Mouse (Mus musculus): ENCODE data around the gene Pla2g2e. TPM values are rescaled to one million over a fixed set of nuclear protein-coding genes. Genes with fewer than 3 reads are reported as not detected.

Pla2g2e gene
- total RNA-seq, 1 experiment from 2014 or later, result not detected

- no peak for ATAC-seq (replicated peaks in 1 of 2; ENCODE audit: insufficient read depth in 1 of 2, low FRiP score in 2 of 2, low TSS enrichment in 1 of 2, low read depth in 1 of 2, poor library complexity in 2 of 2, severe bottlenecking in 2 of 2)
Measured at GRCm38 (mm10) chr4:138925561-138925960, 47.8 kb downstream of the Pla2g2e start.

Other genes with a start within 250 kb of the Pla2g2e start
- gene Vwa5b1, start 242.1 kb upstream of the Pla2g2e start, total RNA-seq (2017), result not detected in 2 replicates
- gene Pla2g2c, start 153.2 kb upstream of the Pla2g2e start, total RNA-seq (2017), result not detected in 2 replicates
- not detected in 2 replicates for gene Ubxn10, start 140.8 kb upstream of the Pla2g2e start, total RNA-seq (2017)
- not detected in 2 replicates for gene Pla2g2f, start 120.3 kb upstream of the Pla2g2e start, total RNA-seq (2017)
- gene Pla2g2d, start 102.2 kb upstream of the Pla2g2e start, total RNA-seq (2017), result not detected in 2 replicates
- not detected in 2 replicates for gene Pla2g5, start 14.5 kb upstream of the Pla2g2e start, total RNA-seq (2017)
- gene Gm13030, start 4.0 kb upstream of the Pla2g2e start, total RNA-seq (2017), result not detected in 2 replicates
- 10.4 and 12.3 TPM in 2 replicates for gene Otud3, start 36.0 kb downstream of the Pla2g2e start, total RNA-seq (2017)
- not detected in 2 replicates for gene Rnf186, start 89.2 kb downstream of the Pla2g2e start, total RNA-seq (2017)
- 14.0 and 22.8 TPM in 2 replicates for gene Tmco4, start 94.9 kb downstream of the Pla2g2e start, total RNA-seq (2017)
- not detected in 2 replicates for gene Htr6, start 197.6 kb downstream of the Pla2g2e start, total RNA-seq (2017)
- gene Nbl1, start 215.1 kb downstream of the Pla2g2e start, total RNA-seq (2017), result 0.45 TPM in 1 of 2 replicates, not detected in the other